Comparison of ENCODE assay signal across 20 mouse cellular contexts in the genomic region with DNA sequence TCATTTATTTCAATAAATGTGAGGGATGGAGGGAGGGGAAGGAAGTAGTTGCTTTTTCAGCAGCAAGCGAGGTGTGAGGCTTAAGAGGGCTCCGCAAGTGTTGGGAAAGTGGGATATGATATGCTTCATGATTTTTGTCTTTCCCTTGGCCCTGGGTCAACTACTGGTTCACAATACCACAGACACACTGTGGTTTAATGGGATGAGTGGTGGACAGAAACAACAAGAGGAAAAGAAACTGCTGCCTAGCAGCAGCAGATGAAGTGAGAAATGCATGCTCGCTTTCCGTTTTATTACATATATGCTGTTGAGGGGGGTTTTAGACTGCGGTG.
"Had no signal": no experiment of that assay in that cellular context is flagged by ENCODE, and none has a peak within 500 bp of the region (broad histone marks: within the 10 kb centered on the region; RNA-seq: fewer than 3 reads in every experiment).

No protein-coding gene starts in this region.

- H3K4me3 ChIP-seq: layer of hippocampus, adult 2 months; midbrain, embryonic 12.5 days; midbrain, embryonic 15.5 days; neural tube, embryonic 13.5 days had no signal

- H3K4me2 ChIP-seq: liver, embryonic 11.5 days; lung, embryonic 14.5 days; midbrain, embryonic 12.5 days; midbrain, embryonic 15.5 days; neural tube, embryonic 13.5 days had no signal

- H3K4me1 ChIP-seq: midbrain, embryonic 12.5 days; midbrain, embryonic 15.5 days; neural tube, embryonic 13.5 days had no signal

- H3K27ac ChIP-seq: kidney, postnatal 0 days; layer of hippocampus, adult 2 months; liver, embryonic 14.5 days; macrophage; midbrain, embryonic 12.5 days; midbrain, embryonic 15.5 days; neural tube, embryonic 13.5 days had no signal

- ATAC-seq: liver, postnatal 0 days; lung, postnatal 0 days; midbrain, embryonic 15.5 days had no signal

- H3K9me3 ChIP-seq: midbrain, embryonic 12.5 days; midbrain, embryonic 15.5 days; neural tube, embryonic 13.5 days had no signal

- H3K27me3 ChIP-seq: midbrain, embryonic 12.5 days; midbrain, embryonic 15.5 days; neural tube, embryonic 13.5 days had no signal

- H3K36me3 ChIP-seq: midbrain, embryonic 12.5 days; midbrain, embryonic 15.5 days; neural tube, embryonic 13.5 days had no signal

- DNase-seq: kidney, adult 2 months; kidney, postnatal 25 days; layer of hippocampus, adult 9-11 months; liver, postnatal 0 days; lung, embryonic 14.5 days; retina, postnatal 1 day; right cerebral cortex, postnatal 25 days; spleen, adult 18-20 months; thymus, adult 2 months; thymus, postnatal 14 days; thymus, postnatal 4 days had no signal

- H3K9ac ChIP-seq: liver, embryonic 14.5 days; liver, postnatal 0 days; lung, embryonic 14.5 days; midbrain, embryonic 12.5 days; midbrain, embryonic 15.5 days; neural tube, embryonic 13.5 days had no signal
